Mouse (Mus musculus) kidney, postnatal 4 days (tissue): ENCODE measurements around the gene Pcsk1n.
"Not testable (repeated sequence)": the region's sequence is repeated elsewhere in the genome, so short reads cannot be mapped to it uniquely, and the experiment has no call there.

Experiments used
- DNase-seq, 2 experiments: peaks; one replicate each; pipeline ENCODE4 v3.0.0; 2021; ENCODE audit warnings: mixed read lengths in 2 of 2

Gene Pcsk1n

DNA sequence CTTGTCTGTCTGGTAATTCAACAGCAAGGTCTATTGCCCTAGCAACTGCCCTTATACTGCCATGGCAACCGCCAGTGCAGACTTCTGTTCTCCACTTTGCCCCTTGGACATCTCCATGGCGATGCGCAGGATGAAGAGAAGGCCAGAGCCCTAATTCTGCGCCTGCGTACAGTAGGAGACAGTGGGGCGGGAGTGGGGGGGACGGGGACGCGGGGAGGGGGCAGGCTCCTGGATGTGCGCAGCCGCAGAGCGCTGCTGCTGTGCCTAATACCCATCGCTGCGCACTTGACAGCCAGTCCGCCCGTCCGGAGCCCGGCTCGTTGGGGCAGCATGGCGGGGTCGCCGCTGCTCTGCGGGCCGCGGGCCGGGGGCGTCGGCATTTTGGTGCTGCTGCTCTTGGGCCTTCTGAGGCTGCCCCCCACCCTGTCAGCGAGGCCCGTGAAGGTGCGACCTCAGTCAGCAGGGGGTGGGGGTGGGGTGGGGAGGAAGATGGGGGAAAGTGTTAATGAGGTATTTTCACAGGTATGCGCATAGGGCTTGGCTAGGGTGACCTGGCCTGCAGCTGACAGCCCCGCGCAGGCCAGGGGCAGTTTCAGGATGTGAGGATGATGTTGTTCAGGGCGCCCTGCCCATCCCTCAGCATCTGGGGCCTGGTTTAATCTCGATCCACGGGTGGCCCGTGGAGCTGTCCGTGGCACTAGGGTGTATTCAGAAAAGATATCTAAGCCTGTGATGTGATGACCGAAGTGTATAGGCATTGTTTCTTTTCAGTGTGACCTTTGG lies at the start of gene Pcsk1n:
TSS of gene Pcsk1n (plus strand) at position 222 of the 783 bp plus-strand sequence.
- peak; percentile 7 to 16 for DNase-seq

DNA sequence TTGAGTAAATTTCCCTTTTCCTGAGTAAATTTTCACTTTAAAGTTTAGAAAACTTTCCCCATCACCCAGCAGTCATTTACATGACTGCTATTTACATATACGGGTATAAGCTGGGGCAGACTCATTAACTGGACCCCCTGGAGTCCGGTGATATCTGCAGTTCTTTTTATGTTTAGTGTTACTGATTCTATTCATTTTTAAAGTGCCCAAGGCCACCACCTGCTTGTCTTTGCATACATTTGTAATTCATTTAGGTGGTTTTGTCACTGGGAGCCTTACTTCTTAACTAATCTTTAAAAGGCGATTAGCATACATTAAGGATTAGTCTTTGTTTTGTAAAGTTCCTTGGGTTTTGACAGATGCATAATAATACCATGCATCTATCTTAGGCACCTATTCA lies 49.8 kb upstream of the Pcsk1n start:
- no peak for DNase-seq

DNA sequence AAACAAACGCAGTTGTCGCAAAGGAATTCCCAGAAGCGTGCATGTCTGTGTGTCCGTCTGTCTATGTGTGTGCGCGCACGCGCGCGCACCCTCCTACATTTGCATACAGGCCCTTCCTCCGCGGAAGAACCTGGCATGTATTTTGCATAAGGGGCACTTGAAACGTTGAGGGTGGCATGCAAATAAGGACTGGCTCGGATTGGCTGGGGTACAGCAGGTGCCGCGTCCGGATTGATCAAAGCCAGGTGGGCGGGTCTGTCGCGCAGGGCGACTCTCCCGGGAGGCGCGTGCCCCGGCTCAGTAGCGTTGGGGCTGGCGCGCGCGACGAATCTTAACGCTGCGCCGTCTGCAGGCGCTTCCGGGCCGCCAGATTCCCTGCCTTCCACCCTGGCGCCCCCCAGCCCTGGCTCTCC lies 41.6 kb upstream of the Pcsk1n start, which contains the start of gene Pim2:
TSS of gene Pim2 (plus strand) at position 256 of the 413 bp plus-strand sequence.
- DNase-seq, result peak; percentile 80 to 89

DNA sequence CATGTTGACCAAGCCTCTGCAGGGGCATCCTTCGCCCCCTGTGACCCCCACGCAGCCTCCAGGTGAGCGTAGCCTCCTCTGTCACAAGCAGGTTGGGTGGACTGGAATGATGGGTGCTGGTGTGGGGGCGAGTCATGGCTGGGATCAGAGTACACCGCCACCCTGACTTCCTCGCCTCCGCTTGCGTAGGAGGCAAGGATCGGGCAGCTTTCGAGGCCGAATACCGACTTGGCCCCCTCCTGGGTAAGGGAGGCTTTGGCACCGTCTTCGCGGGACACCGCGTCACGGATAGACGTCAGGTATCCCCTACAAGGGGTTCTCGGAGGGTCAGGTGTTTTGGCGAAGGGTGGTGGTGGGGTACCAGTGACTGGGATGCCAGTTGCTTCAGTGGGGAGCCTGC lies 41.1 kb upstream of the Pcsk1n start:
- DNase-seq, result no peak

DNA sequence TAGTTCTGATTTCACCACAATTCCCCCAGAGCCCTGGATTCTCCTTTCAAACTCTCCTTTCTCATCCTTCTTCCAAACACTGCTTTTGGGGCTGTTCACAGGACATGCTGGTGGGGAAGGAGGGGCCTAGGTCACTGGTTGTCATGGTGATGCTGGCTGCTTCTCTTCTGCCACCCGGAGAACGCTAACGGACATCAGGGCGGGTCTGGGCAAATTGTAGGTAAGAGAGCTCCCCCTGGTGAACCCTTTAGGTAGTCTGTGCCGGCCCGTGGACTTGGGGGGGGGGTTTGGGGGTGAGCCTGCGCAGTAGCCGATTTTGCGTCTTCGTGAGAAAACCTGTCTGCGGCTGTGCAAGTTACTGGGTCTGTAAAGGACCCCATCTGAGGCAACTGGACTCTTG lies 39.8 kb upstream of the Pcsk1n start:
- peak; percentile 59 to 75 for DNase-seq

DNA sequence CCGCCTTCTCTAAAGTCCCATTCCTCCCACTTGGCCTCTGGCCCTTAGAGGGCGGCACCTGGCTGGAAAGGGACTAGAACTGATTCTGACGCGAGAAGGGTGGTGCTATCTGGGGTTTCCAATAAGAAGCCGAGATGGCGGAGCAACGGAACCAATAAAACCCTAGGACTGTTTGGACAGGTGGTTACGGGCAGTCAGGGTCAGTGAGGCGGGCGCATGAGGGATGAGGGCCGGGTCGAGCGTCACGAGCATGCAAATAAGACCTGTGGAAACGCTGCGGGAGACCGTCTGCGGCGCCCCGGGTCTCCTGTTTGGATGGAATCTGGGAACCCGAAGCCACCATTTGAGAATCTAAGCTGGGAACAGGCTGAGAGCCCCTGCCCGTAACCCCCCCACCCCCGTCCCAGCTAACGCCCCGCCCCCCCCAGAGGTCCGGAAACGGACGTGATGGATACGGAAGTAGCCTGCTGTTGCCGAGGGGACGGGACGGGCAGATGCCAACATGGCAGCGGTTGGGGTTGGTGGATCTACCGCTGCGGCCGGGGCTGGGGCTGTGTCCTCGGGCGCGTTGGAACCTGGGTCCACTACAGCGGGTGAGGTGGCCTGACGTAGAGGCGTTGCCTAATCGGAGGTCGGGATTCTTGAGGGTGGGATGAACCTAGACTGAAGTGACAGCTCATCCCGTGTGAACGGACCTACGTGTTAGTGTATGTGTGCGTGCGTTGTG lies 35.6 kb upstream of the Pcsk1n start, which contains the start of gene Slc35a2:
TSS of gene Slc35a2 (plus strand) at position 188 of the 727 bp plus-strand sequence.
- peak; percentile 80 to 89 for DNase-seq

DNA sequence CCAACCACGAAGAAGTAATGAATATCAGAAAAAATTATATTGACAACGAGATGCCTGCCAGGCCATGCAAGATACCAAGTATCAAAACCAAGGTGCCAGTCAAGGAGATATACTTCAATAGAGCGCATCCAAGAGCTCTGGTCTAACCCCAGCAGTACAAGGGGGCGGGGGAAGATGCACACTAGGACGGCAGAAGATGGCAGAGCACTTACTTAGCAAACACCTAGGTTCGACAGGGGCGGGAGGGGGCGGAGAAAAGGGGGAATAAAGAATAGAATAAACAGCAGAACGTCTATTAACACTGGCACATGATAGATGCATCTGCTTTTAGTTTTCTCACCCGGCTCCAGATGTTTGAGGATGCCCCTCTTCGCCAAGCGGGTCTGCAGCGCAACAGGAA lies 21.4 kb upstream of the Pcsk1n start:
- DNase-seq, result no peak

DNA sequence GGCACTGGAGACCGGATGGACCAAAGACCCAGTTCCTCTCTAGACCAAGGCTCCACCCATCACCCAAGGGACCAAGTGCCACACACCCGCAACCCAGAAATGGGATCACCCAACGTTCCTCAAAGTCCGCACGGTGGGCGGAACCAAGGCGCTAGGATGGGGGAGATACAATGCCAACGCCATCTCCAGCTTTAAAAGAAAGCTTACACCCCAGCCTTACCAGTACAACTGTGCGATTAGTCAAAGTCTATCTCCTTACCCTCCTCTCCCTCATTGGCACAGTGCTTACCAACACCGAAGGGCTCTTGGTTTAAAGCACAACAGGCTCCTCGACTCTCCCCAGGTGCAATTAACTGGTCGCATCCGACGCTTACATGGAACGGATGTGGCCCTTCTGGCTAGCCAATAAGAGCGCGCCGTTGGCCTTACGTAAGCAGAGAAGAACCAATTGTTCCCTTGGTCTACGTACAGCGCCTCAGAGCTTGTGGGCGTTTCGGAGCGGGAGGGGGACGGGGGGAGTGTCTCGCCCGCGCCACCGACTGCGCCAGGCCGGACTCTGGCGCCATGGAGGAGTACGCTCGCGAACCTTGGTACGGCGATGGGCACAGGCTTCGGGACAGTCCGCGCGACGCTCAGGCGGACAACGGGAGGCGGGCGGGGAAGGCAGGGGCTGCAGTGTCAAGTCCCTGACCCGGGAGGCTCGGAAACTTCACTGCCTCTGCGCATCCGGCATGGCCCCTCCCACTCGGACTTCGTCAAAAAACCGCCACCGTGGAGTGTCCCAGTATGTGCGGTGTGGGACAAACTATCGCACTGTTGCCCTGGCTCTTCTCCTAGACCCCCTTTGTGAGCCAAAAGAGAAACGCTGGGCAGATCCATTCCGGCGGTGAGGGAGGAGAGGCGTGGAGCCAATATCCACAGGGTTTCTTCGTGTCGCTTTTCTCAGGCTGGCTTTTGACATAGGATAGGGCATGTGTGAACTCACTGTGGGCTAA lies 20.4 kb upstream of the Pcsk1n start, which contains the start of the genes Pqbp1 and Timm17b:
TSS of gene Pqbp1 (minus strand) at position 390 of the 995 bp plus-strand sequence.
TSS of gene Timm17b (plus strand) at position 478 of the 995 bp plus-strand sequence.
- DNase-seq, result peak; percentile 88 to 94

DNA sequence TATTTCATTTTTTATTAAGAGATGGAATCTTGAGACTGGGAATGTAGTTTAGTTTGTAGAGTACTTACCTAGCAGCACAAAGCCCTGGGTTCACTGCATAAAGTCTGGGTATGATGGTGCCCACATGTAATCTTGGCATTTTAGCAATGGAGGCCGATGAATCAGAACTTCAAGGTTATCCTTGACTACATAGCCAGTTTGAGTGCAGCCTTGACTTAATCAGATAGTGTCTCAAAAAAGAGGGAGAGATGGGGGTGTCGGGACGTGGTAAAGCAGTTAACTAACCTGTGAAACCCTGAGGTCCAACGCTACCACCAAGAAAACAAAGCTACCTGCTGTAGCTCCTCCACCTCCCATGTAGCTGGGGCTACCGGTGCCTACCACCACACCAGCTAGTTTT lies 15.2 kb upstream of the Pcsk1n start:
- DNase-seq, result no peak

DNA sequence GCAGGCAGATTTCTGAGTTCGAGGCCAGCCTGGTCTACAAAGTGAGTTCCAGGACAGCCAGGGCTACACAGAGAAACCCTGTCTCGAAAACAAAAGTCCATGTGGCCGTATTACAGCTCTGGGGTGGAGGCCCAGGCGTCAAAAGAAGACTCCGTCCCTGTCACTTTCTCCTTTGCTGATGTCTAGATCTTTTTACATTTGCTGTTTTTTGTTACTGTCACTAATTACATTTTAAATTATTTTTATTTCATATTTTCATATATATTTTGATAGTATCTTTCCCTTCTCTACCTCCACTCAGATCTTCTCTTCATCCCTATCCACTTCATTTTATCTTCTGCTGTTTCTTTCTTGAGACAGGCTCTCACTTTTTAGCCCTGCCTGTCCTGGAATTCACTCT lies 11.9 kb upstream of the Pcsk1n start, which contains the start of gene Gm10491:
TSS of gene Gm10491 (minus strand) at position 101 of the 400 bp plus-strand sequence.
- no peak for DNase-seq

DNA sequence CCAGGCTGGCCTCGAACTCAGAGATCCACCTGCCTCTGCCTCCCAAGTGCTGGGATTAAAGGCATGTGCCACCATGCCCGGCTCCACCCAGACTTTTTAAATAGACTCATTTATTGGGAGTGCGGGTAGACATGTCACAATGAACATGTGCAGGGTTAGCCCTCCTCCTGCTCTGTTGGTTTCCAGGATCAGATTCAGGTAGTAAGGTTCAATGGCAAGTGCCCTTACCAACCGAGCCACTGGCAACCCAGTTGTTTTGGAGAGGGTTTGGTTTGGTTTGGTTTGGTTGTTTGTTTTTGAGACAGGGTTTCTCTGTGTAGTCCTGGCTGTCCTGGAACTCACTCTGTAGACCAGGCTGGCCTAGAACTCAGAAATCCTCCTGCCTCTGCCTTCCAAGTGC lies 10.4 kb upstream of the Pcsk1n start, which contains the start of gene Gm10490:
TSS of gene Gm10490 (plus strand) at position 301 of the 400 bp plus-strand sequence.
- not testable (repeated sequence) for DNase-seq

DNA sequence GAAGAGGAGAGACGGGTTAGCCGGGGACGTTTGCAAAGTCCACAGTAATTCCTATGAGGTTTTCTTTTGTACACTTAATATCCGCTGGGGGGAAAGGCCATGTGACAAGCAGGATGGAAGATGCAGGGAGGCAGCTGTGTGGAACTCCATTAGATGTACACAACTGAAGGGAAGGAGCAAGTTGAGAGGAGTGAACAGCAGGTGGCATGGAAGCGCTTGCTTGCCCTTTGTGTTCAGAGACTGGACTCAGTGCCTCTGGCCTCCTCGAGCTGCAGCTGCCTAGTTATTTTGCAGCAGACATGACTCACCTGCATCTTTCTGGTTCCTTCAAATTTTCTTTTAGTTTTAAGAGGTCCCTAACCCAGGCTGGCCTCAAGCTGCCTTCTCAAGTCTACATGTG lies 9.1 kb upstream of the Pcsk1n start:
- peak in 1 of 2 experiments; percentile 44 for DNase-seq

DNA sequence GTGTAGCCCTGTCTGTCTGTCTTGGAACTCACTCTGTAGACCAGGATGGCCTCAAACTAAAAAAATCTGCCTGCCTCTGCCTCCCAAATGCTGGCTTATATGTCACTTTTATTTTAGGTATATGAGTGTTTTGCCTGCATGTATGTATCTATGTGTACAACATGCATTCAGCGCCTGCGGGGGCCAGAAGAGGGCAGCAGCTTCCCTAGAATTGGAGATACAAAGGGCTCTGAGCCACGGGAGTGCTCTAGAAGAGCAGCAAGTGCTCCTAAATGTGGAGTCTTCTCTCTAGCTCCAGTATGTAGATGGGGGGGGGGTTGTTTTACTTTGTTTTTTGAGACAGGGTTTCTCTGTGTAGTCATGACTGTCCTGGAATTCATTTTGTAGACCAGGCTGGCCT lies 4.0 kb upstream of the Pcsk1n start:
- DNase-seq, result peak; percentile 42 to 72

DNA sequence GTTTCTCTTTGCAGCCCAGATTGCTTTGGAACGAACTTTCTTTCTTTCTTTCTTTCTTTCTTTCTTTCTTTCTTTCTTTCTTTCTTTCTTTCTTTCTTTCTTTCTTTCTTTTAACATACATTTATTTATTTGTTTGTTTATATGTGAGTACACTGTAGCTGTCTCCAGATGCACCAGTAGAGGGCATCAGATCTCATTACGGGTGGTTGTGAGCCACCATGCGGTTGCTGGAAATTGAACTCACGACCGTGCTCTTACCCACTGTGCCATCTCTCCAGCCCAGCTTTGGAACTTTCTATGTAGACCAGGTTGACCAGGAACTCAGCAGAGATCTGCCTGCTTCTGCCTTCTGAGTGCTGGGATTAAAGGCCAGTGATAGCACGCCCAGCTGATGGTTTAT lies 1.7 kb upstream of the Pcsk1n start:
- not testable (repeated sequence) for DNase-seq

DNA sequence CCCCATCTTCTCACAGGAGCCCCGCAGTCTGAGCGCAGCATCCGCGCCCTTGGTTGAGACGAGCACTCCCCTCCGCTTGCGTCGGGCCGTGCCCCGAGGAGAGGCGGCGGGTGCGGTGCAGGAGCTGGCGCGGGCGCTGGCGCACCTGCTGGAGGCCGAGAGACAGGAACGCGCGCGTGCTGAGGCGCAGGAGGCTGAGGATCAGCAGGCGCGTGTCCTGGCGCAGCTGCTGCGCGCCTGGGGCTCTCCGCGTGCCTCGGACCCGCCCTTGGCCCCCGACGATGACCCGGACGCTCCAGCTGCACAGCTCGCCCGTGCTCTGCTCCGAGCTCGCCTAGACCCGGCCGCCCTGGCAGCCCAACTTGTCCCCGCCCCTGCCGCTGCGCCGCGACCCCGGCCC lies 2.4 kb downstream of the Pcsk1n start:
- peak in 1 of 2 experiments; percentile 23 for DNase-seq

DNA sequence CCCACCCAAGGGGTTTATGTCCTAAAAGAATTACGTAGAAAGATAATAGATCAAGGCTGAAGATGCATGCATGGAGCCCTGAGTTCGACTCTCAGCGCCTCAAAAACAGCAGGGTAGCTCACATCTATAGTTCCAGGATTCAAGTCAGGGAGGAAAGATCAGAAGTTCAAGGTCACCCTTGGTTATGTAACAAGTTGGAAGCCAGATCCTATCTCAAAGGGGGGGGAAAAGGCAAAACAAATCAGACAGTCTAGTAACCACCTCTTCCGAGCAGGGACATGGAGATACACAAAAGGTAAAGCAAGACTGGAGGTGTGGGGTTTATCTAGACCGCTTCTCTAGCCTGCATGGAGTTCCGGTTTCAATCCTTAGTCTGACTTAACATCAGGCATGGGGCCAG lies 6.6 kb downstream of the Pcsk1n start:
- DNase-seq, result no peak

DNA sequence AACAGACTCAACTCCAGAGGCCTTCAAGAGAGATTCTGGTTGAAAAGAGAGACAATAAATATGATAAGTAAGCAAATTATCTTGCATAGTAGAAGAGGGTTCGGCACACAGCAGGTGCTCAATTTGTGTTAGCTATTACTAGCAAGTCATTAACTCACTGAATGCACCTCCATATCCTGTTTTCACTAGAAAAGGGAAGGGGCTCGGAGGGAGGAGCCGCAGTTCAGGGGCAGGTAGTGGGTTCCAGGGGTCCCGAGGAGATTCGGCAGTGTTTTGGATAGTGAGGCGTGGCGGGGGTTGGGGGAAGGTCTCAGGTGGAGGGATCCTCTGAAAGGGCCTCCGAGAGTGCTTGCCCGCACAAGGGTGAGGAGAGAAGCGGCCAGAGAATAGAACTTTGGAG lies 7.5 kb downstream of the Pcsk1n start:
- DNase-seq, result no peak

DNA sequence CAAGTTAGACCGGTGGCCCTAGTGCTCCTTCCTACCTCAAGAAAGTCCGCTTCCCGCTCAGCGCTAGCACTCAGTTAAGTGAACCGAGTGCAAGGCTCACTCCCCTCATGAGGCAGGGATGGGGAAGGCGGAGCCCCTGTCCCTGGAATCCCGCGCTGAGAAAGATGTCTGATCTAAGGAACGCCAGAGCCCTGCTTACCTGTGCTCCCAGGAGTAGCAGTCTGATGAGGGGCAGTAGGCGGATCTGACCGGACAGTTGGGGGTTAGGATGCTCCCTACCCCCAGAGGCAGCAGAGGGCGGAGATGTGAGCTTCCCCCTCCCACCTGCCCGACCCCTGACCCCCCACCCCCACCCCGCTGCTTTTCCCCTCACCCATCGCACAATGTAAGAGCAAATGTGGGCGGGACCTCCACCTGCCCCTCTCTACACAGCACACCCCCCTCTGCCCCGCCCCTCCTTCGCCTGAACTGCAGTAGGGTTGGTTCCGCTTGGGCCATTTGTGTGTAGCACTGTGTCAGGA lies 8.7 kb downstream of the Pcsk1n start, which contains the start of gene Eras:
TSS of gene Eras (minus strand) at position 338 of the 521 bp plus-strand sequence.
- DNase-seq, result no peak

DNA sequence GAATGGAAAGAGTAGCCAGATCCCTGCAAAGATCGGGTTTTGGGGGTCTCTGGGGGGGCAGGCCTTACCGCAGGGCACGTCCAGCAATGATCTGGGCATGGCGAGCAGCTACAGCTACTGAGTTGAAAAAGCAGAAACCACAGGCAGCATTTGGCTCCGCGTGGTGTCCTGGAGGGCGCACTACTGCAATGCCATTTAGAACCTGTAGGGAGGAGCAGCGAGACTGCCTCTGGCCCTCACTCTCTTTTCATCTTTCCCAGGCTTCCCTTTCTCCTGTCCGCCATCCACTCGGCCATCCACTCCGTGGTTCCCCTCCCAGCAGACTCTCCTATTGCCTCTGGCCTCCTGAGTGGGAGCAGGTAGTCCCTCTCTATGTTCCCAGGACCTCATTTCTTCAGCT lies 17.3 kb downstream of the Pcsk1n start:
- DNase-seq, result no peak

DNA sequence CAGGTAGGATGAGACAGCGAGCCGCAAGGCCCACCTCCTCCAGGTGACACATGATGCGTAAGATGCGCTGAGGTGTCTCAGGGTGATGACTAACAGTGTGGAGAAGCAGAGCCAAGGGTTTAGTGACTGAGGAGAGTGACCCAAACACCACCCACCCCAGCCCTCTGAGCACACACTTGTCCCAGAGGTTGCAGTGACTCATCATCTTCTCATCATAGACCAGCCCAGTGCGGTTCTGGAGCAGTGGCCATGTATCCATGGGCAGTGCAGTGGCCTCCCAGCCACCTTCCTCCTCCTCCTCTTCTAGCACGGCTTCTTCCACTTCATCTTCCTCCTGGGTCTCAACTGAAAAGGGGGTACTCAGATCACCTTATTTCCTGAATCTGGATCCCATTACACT lies 18.0 kb downstream of the Pcsk1n start:
- DNase-seq, result no peak

DNA sequence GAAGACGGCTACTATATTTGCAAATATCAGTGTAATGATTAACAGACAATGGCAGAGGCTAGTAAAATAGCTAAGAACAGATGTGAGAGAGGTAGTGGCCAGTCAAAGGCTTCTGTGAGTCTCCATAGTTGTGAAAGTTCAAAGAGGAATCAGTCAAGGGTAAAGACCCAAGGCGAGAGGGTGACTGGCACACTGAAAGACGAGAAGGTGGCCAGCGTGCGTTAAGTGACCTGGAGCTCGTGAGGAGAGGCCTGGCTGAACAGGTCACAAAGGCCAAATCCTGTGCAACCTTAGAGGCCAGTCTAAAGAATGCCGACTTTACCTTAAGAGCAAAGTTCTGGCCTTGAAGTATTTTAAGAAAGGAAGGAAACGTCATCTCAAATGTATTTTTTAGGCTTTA lies 26.0 kb downstream of the Pcsk1n start:
- no peak for DNase-seq
